9 mouse cellular contexts compared by ENCODE assay signal in genomic region chr10:62132691-62133281, GRCm38 (mm10). TPM values are rescaled to one million over a fixed set of nuclear protein-coding genes. Genes with fewer than 3 reads are reported as not detected.
DNase-seq lines count a peak whose midpoint lies in the region; ATAC-seq lines count a peak whose summit lies in the region.
"Had no signal": no experiment of that assay in that cellular context is flagged by ENCODE, and none has a peak within 500 bp of the region (broad histone marks: within the 10 kb centered on the region; RNA-seq: fewer than 3 reads in every experiment).

Gene Neurog3, plus strand, starts transcription at chr10:62133090.

- no peak for ATAC-seq in frontal cortex, adult (ENCODE audit: low TSS enrichment)

- peak within 1 kb of the TSS; percentile 67 for H3K27ac ChIP-seq in hindbrain, embryonic 10.5 days
- H3K27ac ChIP-seq: heart, adult 2 months had no signal

- peak; percentile 22 to 33 for DNase-seq in B cell, adult 2 months
- peak; percentile 80 for DNase-seq in ES-CJ7 (ENCODE audit: low read depth, low spot score)
- peak; percentile 47 for DNase-seq in hindbrain, embryonic 10.5 days (ENCODE audit: low spot score)
- peak; percentile 3 for DNase-seq in lung, postnatal 36 days
- DNase-seq in left cerebral cortex, postnatal 4 days = no peak
- no peak for DNase-seq in right cerebral cortex, postnatal 25 days
- no peak for DNase-seq in layer of hippocampus, postnatal 25 days (ENCODE audit: extremely low spot score in 1 of 2, low spot score in 1 of 2)

- no peaks in the 10 kb centered on the region for H3K9me3 ChIP-seq in hindbrain, embryonic 10.5 days

- H3K36me3 ChIP-seq in hindbrain, embryonic 10.5 days = no peaks in the 10 kb centered on the region

- H3K4me1 ChIP-seq in hindbrain, embryonic 10.5 days (replicated peaks) = peaks cover 73% of the 10 kb centered on the region

- intact Hi-C loops in left cerebral cortex, postnatal 4 days (cut with DNase I) = no loop called here

- WGBS in hindbrain, embryonic 10.5 days = 1% methylated on average over 29 of the region's 29 CpGs

- H3K27me3 ChIP-seq in hindbrain, embryonic 10.5 days (ENCODE audit: insufficient read depth, poor library complexity, severe bottlenecking) = peaks cover 100% of the 10 kb centered on the region

- peak within 1 kb of the TSS; percentile 49 for H3K4me3 ChIP-seq in hindbrain, embryonic 10.5 days
- H3K4me3 ChIP-seq: heart, adult 2 months had no signal

RNA-seq across cellular contexts. Expression of gene Neurog3, which starts in this region (rescaled TPM):
- polyA plus RNA-seq in hindbrain, embryonic 10.5 days (2016; fragmentation: Nextera tagmentation; extraction: Ambion mirVana) = 2.1 and 3.5 TPM in 2 replicates
- not detected for total RNA-seq in left cerebral cortex, postnatal 4 days (2021)
- total RNA-seq in layer of hippocampus, postnatal 25 days (2021) = not detected
- total RNA-seq: heart, adult 2 months had no signal
- polyA plus RNA-seq: heart, adult 2 months had no signal

Comparison
In these comparisons a context has a peak if more than half of its experiments do, and no peak if none do; other contexts are left out.
1. DNase-seq: peak in B cell, adult 2 months (2 of 2), ES-CJ7 (single experiment), hindbrain, embryonic 10.5 days (single experiment) and lung, postnatal 36 days (single experiment); none in left cerebral cortex, postnatal 4 days (single experiment), right cerebral cortex, postnatal 25 days (single experiment) and layer of hippocampus, postnatal 25 days (0 of 2).